Mouse (Mus musculus) thymus, postnatal 4 days (tissue): ENCODE measurements around the gene Ccdc185.

Experiments used
- DNase-seq: peaks from one replicate; pipeline ENCODE4 v3.0.0; 2021

Ccdc185 gene

DNA sequence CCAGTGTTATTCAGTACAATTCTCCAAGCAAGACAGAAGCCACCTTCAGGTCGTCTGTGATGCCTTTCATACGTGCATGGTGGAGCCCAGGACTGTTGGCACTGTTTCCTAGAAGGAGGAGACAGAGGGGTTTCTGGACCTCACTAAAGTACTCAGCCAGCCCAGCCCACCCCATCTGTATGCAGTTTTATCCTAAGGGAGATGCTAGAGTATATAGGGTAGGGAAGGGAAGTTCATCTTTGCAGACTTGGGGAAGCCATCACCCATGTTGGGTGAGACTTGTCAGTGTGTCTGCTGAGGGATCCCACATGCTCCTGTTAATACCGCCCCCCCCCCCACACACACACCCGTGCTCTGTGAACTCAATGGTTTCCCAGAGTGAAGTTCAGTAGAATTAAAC lies 13.1 kb downstream of the Ccdc185 start:
- DNase-seq, result no peak

DNA sequence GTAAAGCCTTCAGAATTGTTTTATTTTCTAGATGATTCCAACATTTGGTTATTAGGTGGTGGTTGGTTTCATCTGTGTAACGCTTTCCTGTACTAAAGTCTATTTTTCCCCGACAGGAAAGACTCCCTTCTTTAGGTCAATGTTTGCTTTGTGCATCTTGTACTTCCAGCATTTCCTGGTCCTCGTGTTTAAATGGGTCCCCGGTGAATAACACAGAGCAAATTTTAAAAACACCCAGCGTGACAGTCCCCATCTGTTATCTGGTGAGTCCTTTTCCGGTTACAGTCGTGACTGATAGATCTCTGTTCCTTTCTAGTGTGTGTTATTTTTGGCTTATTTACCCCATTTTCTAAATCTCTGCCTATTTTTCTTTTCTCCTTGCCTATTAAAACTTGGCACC lies 16.3 kb downstream of the Ccdc185 start:
- no peak for DNase-seq

GRCm38 (mm10) chr1:182729002-182729401 lies 20.0 kb downstream of the Ccdc185 start:
- DNase-seq, result no peak

- no peak for DNase-seq
These were observed 21.4 kb downstream of the Ccdc185 start for GRCm38 (mm10) chr1:182727541-182727940.

DNA sequence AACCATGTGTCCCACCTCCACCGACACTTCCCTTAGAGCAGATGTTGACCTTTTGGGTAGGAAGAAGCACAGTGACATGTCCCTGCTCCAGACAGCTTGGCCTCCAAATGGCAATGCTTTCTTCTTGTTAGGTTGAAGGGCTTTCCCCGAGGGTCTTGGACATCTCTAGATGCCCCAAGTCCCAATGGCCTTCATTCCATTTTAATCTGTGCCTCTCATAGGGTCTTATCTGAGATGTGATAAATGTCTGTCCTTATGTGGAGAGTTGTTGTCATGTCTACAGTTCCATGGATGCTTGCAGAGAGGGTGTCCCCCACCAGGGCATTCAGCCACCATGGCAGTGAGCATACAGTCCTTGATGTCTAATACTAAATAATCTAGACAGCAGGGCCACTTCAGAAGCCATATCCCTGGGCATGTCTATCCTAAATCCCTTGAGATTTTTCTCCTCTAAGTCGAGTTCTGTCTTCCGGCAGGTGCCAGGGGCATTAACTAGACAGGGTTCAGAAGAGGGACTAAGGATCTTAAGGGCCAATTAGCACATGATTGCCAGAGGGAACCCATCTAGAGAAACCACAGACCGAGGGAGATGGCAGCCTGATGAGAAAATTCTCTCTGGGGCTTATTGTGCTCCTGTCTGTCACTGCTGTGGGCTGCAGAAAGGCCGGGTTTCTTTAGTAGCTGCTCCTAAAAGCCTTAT lies 34.6 kb downstream of the Ccdc185 start:
- DNase-seq, result no peak

DNA sequence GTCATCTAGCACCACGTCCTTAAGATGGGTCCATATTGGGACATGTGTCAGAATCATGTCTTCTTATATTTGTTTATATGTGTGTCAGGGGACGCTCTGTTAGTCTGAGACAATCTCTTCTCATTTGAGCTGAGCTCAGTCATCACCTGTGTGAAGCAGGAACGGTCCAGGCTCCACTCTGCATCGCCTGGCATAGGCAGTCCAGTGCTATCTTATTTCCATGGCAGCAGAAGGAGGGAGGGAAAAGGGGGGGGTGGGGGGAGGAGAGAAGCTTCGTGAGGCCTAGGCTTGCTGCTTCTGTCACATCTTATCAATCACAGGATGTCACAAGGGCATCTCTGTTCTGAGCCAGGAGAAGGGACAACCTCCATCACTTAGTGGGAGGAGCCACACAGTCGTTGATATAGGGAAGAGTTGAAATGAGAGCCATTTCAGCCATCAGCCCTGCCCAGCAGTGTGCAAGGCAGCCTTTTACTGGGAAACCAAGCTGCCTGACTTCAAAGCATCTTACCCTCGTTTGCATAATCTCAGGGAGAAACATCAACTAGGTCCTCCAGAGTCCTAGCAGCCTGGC lies 37.5 kb downstream of the Ccdc185 start:
- no peak for DNase-seq

DNA sequence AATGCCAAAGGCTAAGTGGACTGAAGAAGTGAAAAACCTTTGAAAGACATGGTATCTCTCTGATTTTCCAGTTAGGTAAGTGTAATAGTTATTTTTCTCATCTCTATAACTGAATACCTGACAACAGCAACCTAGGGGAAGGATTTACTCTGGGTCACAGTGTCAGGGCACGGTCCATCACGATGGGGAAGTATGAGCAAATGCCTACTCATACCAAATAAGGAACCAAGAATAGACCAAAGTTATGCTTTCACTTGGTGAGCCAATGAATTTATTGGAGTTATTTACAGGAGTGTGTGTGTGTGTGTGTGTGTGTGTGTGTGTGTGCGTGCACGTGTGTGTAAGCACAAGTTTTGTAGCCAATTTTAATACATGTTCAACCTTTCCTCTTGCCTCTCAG lies 41.5 kb downstream of the Ccdc185 start:
- no peak for DNase-seq

DNA sequence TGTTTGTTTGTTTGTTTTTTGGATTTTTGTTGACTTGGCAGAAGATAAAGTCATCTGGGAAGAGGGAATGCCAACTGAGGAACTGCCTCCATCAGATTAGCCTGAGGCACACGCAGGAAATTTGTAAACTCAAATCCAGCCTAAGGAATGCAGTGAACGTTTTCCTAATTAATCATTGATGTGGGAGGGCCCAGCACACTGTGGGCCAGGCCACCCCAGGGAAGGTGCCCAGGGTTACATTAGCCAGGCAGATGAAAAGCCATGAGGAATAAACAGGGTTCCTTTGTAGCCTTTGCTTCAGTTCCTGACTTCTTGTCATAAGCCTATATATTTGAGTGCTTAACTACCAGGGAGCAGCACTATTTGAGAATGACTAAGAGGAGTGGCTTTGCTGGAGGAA lies 44.1 kb downstream of the Ccdc185 start:
- no peak for DNase-seq

GRCm38 (mm10) chr1:182699392-182700347 lies 49.3 kb downstream of the Ccdc185 start:
- DNase-seq, result no peak
